Mouse (Mus musculus) forebrain, embryonic 11.5 days (tissue): Measurements from ENCODE around the gene Klk1b27. TPM values are rescaled to one million over a fixed set of nuclear protein-coding genes. Genes with fewer than 3 reads are reported as not detected.

Experiments used
- polyA plus RNA-seq: library from polyadenylated mRNA; unstranded; fragments of >200 nt; fragmentation: Nextera tagmentation; extraction: Ambion mirVana; gene quantifications from 2 replicates; pipeline ENCODE4 v1.2.1, GENCODE M21; 2014

Gene Klk1b27
- polyA plus RNA-seq, 1 experiment from 2014 or later, result not detected

Other genes starting within 250 kb of the Klk1b27 start
- not detected in 2 replicates for gene Klk7, start 241.0 kb upstream of the Klk1b27 start, polyA plus RNA-seq
- gene Klk6, start 227.8 kb upstream of the Klk1b27 start, polyA plus RNA-seq, result not detected in 2 replicates
- gene Klk5, start 210.3 kb upstream of the Klk1b27 start, polyA plus RNA-seq, result 0.31 and 0.51 TPM in 2 replicates
- gene Klk4, start 171.1 kb upstream of the Klk1b27 start, polyA plus RNA-seq, result not detected in 2 replicates
- gene Klk15, start 118.5 kb upstream of the Klk1b27 start, polyA plus RNA-seq, result not detected in 2 replicates
- gene Klk1b8, start 101.6 kb upstream of the Klk1b27 start, polyA plus RNA-seq, result not detected in 2 replicates
- gene Klk1b1, start 85.5 kb upstream of the Klk1b27 start, polyA plus RNA-seq, result not detected in 2 replicates
- gene Klk1b9, start 76.2 kb upstream of the Klk1b27 start, polyA plus RNA-seq, result not detected in 2 replicates
- not detected in 2 replicates for gene Klk1b11, start 56.4 kb upstream of the Klk1b27 start, polyA plus RNA-seq
- not detected in 2 replicates for gene Klk1b26, start 40.1 kb upstream of the Klk1b27 start, polyA plus RNA-seq
- gene Klk1b21, start 50.0 kb downstream of the Klk1b27 start, polyA plus RNA-seq, result not detected in 2 replicates
- gene Klk1b22, start 60.4 kb downstream of the Klk1b27 start, polyA plus RNA-seq, result not detected in 2 replicates
- gene Klk1b16, start 84.5 kb downstream of the Klk1b27 start, polyA plus RNA-seq, result not detected in 2 replicates
- not detected in 2 replicates for gene Klk1b24, start 135.9 kb downstream of the Klk1b27 start, polyA plus RNA-seq
- gene Klk1b3, start 145.9 kb downstream of the Klk1b27 start, polyA plus RNA-seq, result not detected in 2 replicates
- not detected in 2 replicates for gene Klk1b4, start 155.1 kb downstream of the Klk1b27 start, polyA plus RNA-seq
- gene Klk1b5, start 163.7 kb downstream of the Klk1b27 start, polyA plus RNA-seq, result not detected in 2 replicates
- gene Klk1, start 173.1 kb downstream of the Klk1b27 start, polyA plus RNA-seq, result not detected in 2 replicates
- gene Gm36864, start 183.9 kb downstream of the Klk1b27 start, polyA plus RNA-seq, result not detected in 2 replicates
- 0.99 and 1.3 TPM in 2 replicates for gene 1700028J19Rik, start 194.4 kb downstream of the Klk1b27 start, polyA plus RNA-seq
- 167 and 178 TPM in 2 replicates for gene 2410002F23Rik, start 194.4 kb downstream of the Klk1b27 start, polyA plus RNA-seq
- 0.17 TPM in 1 of 2 replicates, not detected in the other for gene Acp4, start 205.1 kb downstream of the Klk1b27 start, polyA plus RNA-seq
- gene Gm15517, start 209.2 kb downstream of the Klk1b27 start, polyA plus RNA-seq, result not detected in 2 replicates